In genomic region chr2:119971837-119972536, GRCm38 (mm10) we compare ENCODE assay signal across 7 mouse cellular contexts. TPM values are rescaled to one million over a fixed set of nuclear protein-coding genes. Genes with fewer than 3 reads are reported as not detected.
DNase-seq lines count a peak whose midpoint lies in the region; ATAC-seq lines count a peak whose summit lies in the region.

No protein-coding gene starts in this region.

- peak; percentile 93 for DNase-seq in adrenal gland, postnatal 25 days
- peak; percentile 100 for DNase-seq in heart, adult 11 months
- DNase-seq in kidney, adult 18-20 months = peak; percentile 96
- peak; percentile 97 for DNase-seq in limb, embryonic 11.5 days (ENCODE audit: low spot score)
- DNase-seq in midbrain, embryonic 14.5 days = peak; percentile 98
- DNase-seq in spleen, adult 18-20 months = peak; percentile 91 to 93

- H3K27me3 ChIP-seq in embryonic facial prominence, embryonic 12.5 days = no peaks in the 10 kb centered on the region
- no peaks in the 10 kb centered on the region for H3K27me3 ChIP-seq in limb, embryonic 11.5 days (ENCODE audit: control insufficient read depth, insufficient read depth, low read length)
- H3K27me3 ChIP-seq in midbrain, embryonic 14.5 days (ENCODE audit: control insufficient read depth, insufficient read depth, low read length) = no peaks in the 10 kb centered on the region

- peak overlapping the region; percentile 68 for H3K4me2 ChIP-seq in embryonic facial prominence, embryonic 12.5 days (replicated peaks)
- peak overlapping the region; percentile 70 for H3K4me2 ChIP-seq in limb, embryonic 11.5 days (ENCODE audit: low read depth, severe bottlenecking)
- peak overlapping the region; percentile 61 for H3K4me2 ChIP-seq in midbrain, embryonic 14.5 days (ENCODE audit: low read length)

- peak; percentile 97 for ATAC-seq in embryonic facial prominence, embryonic 12.5 days (ENCODE audit: insufficient number of reproducible peaks, insufficient read depth, low FRiP score, low TSS enrichment)
- peak; percentile 99 for ATAC-seq in limb, embryonic 11.5 days (ENCODE audit: insufficient number of reproducible peaks, low FRiP score, low TSS enrichment, low read depth)
- peak; percentile 99 for ATAC-seq in midbrain, embryonic 14.5 days (ENCODE audit: low FRiP score, low TSS enrichment)

- peak overlapping the region; percentile 80 for H3K4me3 ChIP-seq in embryonic facial prominence, embryonic 12.5 days
- peak overlapping the region; percentile 79 for H3K4me3 ChIP-seq in limb, embryonic 11.5 days (ENCODE audit: low read depth, low read length)
- H3K4me3 ChIP-seq in midbrain, embryonic 14.5 days (replicated peaks; ENCODE audit: low read depth, low read length) = peak overlapping the region; percentile 81

- no peaks in the 10 kb centered on the region for H3K9me3 ChIP-seq in embryonic facial prominence, embryonic 12.5 days
- no peaks in the 10 kb centered on the region for H3K9me3 ChIP-seq in limb, embryonic 11.5 days (ENCODE audit: control insufficient read depth, low read length)
- no peaks in the 10 kb centered on the region for H3K9me3 ChIP-seq in midbrain, embryonic 14.5 days (ENCODE audit: control insufficient read depth, low read length)

- 2% methylated on average over 32 of the region's 32 CpGs for WGBS in embryonic facial prominence, embryonic 12.5 days
- WGBS in limb, embryonic 11.5 days = 4% methylated on average over 32 of the region's 32 CpGs
- 2% methylated on average over 32 of the region's 32 CpGs for WGBS in midbrain, embryonic 14.5 days

- peak overlapping the region; percentile 87 for H3K9ac ChIP-seq in embryonic facial prominence, embryonic 12.5 days
- H3K9ac ChIP-seq in limb, embryonic 11.5 days (ENCODE audit: low read length) = peak overlapping the region; percentile 66
- peak overlapping the region; percentile 84 for H3K9ac ChIP-seq in midbrain, embryonic 14.5 days (replicated peaks; ENCODE audit: low read length)

- H3K27ac ChIP-seq in embryonic facial prominence, embryonic 12.5 days = peak overlapping the region; percentile 73
- H3K27ac ChIP-seq in limb, embryonic 11.5 days (replicated peaks; ENCODE audit: low read depth, low read length) = no peak overlapping the region
- peak overlapping the region; percentile 81 for H3K27ac ChIP-seq in midbrain, embryonic 14.5 days (replicated peaks; ENCODE audit: low read depth, low read length)

- H3K36me3 ChIP-seq in embryonic facial prominence, embryonic 12.5 days = 0 out of 2 replicates have a peak, but pooled peaks cover 3% of the 10 kb centered on the region
- no peaks in the 10 kb centered on the region for H3K36me3 ChIP-seq in limb, embryonic 11.5 days (ENCODE audit: control insufficient read depth, insufficient read depth, low read length)
- H3K36me3 ChIP-seq in midbrain, embryonic 14.5 days (ENCODE audit: control insufficient read depth, insufficient read depth, low read length) = no peaks in the 10 kb centered on the region

- peaks cover 15% of the 10 kb centered on the region; the same call in 1 of the 2 replicates for H3K4me1 ChIP-seq in embryonic facial prominence, embryonic 12.5 days
- H3K4me1 ChIP-seq in limb, embryonic 11.5 days (ENCODE audit: control insufficient read depth, insufficient read depth, low read length) = 0 out of 2 replicates have a peak, but pooled peaks cover 4% of the 10 kb centered on the region
- peaks cover 20% of the 10 kb centered on the region for H3K4me1 ChIP-seq in midbrain, embryonic 14.5 days (ENCODE audit: control insufficient read depth, insufficient read depth, low read length)

RNA-seq across cellular contexts. Expression of gene Mapkbp1, which starts 0.5 kb away (rescaled TPM):
- 15.3 and 23.0 TPM in 2 replicates for total RNA-seq in adrenal gland, postnatal 25 days (2021)
- 3.9 and 4.0 TPM in 2 replicates for polyA plus RNA-seq in embryonic facial prominence, embryonic 12.5 days (2016; fragmentation: Nextera tagmentation; extraction: Ambion mirVana)
- 2.9 and 3.5 TPM in 2 replicates for polyA plus RNA-seq in limb, embryonic 11.5 days (2014; fragmentation: Nextera tagmentation; extraction: Ambion mirVana)
- polyA plus RNA-seq in midbrain, embryonic 14.5 days (2014; fragmentation: Nextera tagmentation; extraction: Ambion mirVana) = 7.2 and 8.1 TPM in 2 replicates

RNA-seq across cellular contexts. Expression of gene Jmjd7, which starts 55.3 kb away (rescaled TPM):
- 11.3 and 13.0 TPM in 2 replicates for total RNA-seq in adrenal gland, postnatal 25 days (2021)
- 19.0 and 24.1 TPM in 2 replicates for polyA plus RNA-seq in embryonic facial prominence, embryonic 12.5 days (2016; fragmentation: Nextera tagmentation; extraction: Ambion mirVana)
- 18.5 and 22.2 TPM in 2 replicates for polyA plus RNA-seq in limb, embryonic 11.5 days (2014; fragmentation: Nextera tagmentation; extraction: Ambion mirVana)
- 16.7 and 18.7 TPM in 2 replicates for polyA plus RNA-seq in midbrain, embryonic 14.5 days (2014; fragmentation: Nextera tagmentation; extraction: Ambion mirVana)

RNA-seq across cellular contexts. Expression of gene Gm28042, which starts 55.3 kb away (rescaled TPM):
- total RNA-seq in adrenal gland, postnatal 25 days (2021) = 2.6 and 2.8 TPM in 2 replicates
- polyA plus RNA-seq in embryonic facial prominence, embryonic 12.5 days (2016; fragmentation: Nextera tagmentation; extraction: Ambion mirVana) = 6.1 and 6.4 TPM in 2 replicates
- 1.6 and 3.5 TPM in 2 replicates for polyA plus RNA-seq in limb, embryonic 11.5 days (2014; fragmentation: Nextera tagmentation; extraction: Ambion mirVana)
- polyA plus RNA-seq in midbrain, embryonic 14.5 days (2014; fragmentation: Nextera tagmentation; extraction: Ambion mirVana) = 4.0 and 5.2 TPM in 2 replicates
